In the genomic region with DNA sequence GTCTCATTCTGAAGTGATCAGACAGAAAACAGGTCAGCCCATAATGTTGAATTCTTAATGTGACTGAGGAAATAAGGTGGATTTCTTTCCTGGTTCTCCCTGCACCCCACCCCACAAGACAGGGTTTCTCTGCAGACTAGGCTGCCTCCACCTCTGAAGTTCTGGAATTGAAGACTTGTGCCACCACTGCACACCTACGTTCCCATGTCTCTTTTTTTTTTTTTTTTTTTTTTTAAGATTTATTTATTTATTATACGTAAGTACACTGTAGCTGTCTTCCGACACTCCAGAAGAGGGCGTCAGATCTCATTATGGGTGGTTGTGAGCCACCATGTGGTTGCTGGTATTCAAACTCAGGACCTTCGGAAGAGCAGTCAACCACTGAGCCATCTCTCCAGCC, we compare ENCODE assay signal across 15 mouse cellular contexts.
"Had no signal": no experiment of that assay in that cellular context is flagged by ENCODE, and none has a peak within 500 bp of the region (broad histone marks: within the 10 kb centered on the region; RNA-seq: fewer than 3 reads in every experiment).

No protein-coding gene starts in this region.

- ATAC-seq: midbrain, embryonic 13.5 days had no signal

- H3K27ac ChIP-seq: liver, embryonic 14.5 days; lung, embryonic 15.5 days; midbrain, embryonic 10.5 days; midbrain, embryonic 13.5 days had no signal

- H3K9me3 ChIP-seq: lung, embryonic 15.5 days; megakaryocyte, embryonic 14.5 days; midbrain, embryonic 10.5 days; midbrain, embryonic 13.5 days had no signal

- H3K27me3 ChIP-seq: lung, embryonic 15.5 days; megakaryocyte, embryonic 14.5 days; midbrain, embryonic 13.5 days had no signal

- H3K4me2 ChIP-seq: lung, embryonic 15.5 days; midbrain, embryonic 13.5 days had no signal

- DNase-seq: kidney, adult 18-20 months; kidney, adult 9 months; kidney, postnatal 10 days; kidney, postnatal 36 days; lung, adult 18-20 months; lung, postnatal 10 days; lung, postnatal 36 days; thymus, adult 2 months; thymus, postnatal 14 days; thymus, postnatal 4 days had no signal

- H3K4me3 ChIP-seq: lung, embryonic 15.5 days; megakaryocyte, embryonic 14.5 days; midbrain, embryonic 10.5 days; midbrain, embryonic 13.5 days had no signal

- H3K9ac ChIP-seq: liver, embryonic 14.5 days; lung, embryonic 15.5 days; midbrain, embryonic 13.5 days had no signal
